13 mouse cellular contexts compared by ENCODE assay signal in genomic region chr3:96128128-96128527, GRCm38 (mm10). TPM values are rescaled to one million over a fixed set of nuclear protein-coding genes. Genes with fewer than 3 reads are reported as not detected.
DNase-seq lines count a peak whose midpoint lies in the region; ATAC-seq and TF ChIP-seq lines count a peak whose summit lies in the region.
"Had no signal": no experiment of that assay in that cellular context is flagged by ENCODE, and none has a peak within 500 bp of the region (broad histone marks: within the 10 kb centered on the region; RNA-seq: fewer than 3 reads in every experiment).

No protein-coding gene starts in this region.

- peak; percentile 31; the same call in 1 of the 2 replicates for ATAC-seq in lung, embryonic 14.5 days (ENCODE audit: insufficient read depth)
- no peak for ATAC-seq in heart, embryonic 16.5 days (replicated peaks; ENCODE audit: extremely low read depth, insufficient read depth, low FRiP score)
- ATAC-seq in stomach, postnatal 0 days (ENCODE audit: low FRiP score, low TSS enrichment) = peak; percentile 12; the same call in 1 of the 2 replicates
- ATAC-seq: forebrain, postnatal 0 days; hindbrain, postnatal 0 days had no signal

- TF ChIP-seq CTCF in lung, embryonic 14.5 days (IDR thresholded peaks at IDR 0.05; ENCODE audit: low read depth) = no peak
- no peak for TF ChIP-seq CTCF in lung, adult 2 months (IDR thresholded peaks at IDR 0.05; ENCODE audit: insufficient read depth, low read length)
- TF ChIP-seq CTCF in stomach, postnatal 0 days (IDR thresholded peaks at IDR 0.05; ENCODE audit: low read depth) = no peak

- no peak overlapping the region for H3K9ac ChIP-seq in lung, embryonic 14.5 days
- H3K9ac ChIP-seq in heart, embryonic 16.5 days (ENCODE audit: low read length) = no peak overlapping the region
- H3K9ac ChIP-seq in stomach, postnatal 0 days (ENCODE audit: low read length) = no peak overlapping the region
- H3K9ac ChIP-seq: forebrain, postnatal 0 days; stomach, embryonic 15.5 days had no signal

- no peak overlapping the region for H3K4me2 ChIP-seq in lung, embryonic 14.5 days
- no peak overlapping the region for H3K4me2 ChIP-seq in heart, embryonic 16.5 days (ENCODE audit: low read depth, low read length)
- no peak overlapping the region for H3K4me2 ChIP-seq in stomach, postnatal 0 days (replicated peaks; ENCODE audit: low read depth)
- H3K4me2 ChIP-seq: stomach, embryonic 15.5 days had no signal

- TF ChIP-seq POLR2A in lung, adult 2 months (IDR thresholded peaks at IDR 0.05; ENCODE audit: borderline replicate concordance, extremely low read depth, low read depth, low read length) = no peak

- no peaks in the 10 kb centered on the region for H3K36me3 ChIP-seq in lung, embryonic 14.5 days (ENCODE audit: insufficient read depth)
- H3K36me3 ChIP-seq in heart, embryonic 16.5 days (ENCODE audit: control insufficient read depth, insufficient read depth) = no peaks in the 10 kb centered on the region
- no peaks in the 10 kb centered on the region for H3K36me3 ChIP-seq in stomach, postnatal 0 days (ENCODE audit: control insufficient read depth, insufficient read depth, low read length)
- H3K36me3 ChIP-seq: stomach, embryonic 15.5 days had no signal

- H3K27ac ChIP-seq in lung, embryonic 14.5 days (ENCODE audit: low read depth) = no peak overlapping the region
- 0 out of 2 replicates have a peak overlapping the region, but pooled peaks have one; percentile 31 for H3K27ac ChIP-seq in heart, embryonic 16.5 days (ENCODE audit: low read length)
- H3K27ac ChIP-seq in stomach, postnatal 0 days (replicated peaks) = no peak overlapping the region
- H3K27ac ChIP-seq: hindbrain, postnatal 0 days; stomach, embryonic 15.5 days had no signal

- no peaks in the 10 kb centered on the region for H3K27me3 ChIP-seq in lung, embryonic 14.5 days (ENCODE audit: insufficient read depth, low read length)
- no peaks in the 10 kb centered on the region for H3K27me3 ChIP-seq in heart, embryonic 16.5 days (ENCODE audit: control insufficient read depth, insufficient read depth, low read length)
- no peaks in the 10 kb centered on the region for H3K27me3 ChIP-seq in stomach, postnatal 0 days (ENCODE audit: control insufficient read depth, insufficient read depth, low read length)
- H3K27me3 ChIP-seq: stomach, embryonic 15.5 days had no signal

- TF ChIP-seq EP300 in stomach, postnatal 0 days (optimal IDR thresholded peaks at IDR 0.05) = no peak

- no peak overlapping the region for H3K4me3 ChIP-seq in lung, embryonic 14.5 days (ENCODE audit: low read depth, low read length)
- H3K4me3 ChIP-seq in lung, adult 2 months (replicated peaks; ENCODE audit: extremely low read depth, low read depth, low read length) = no peak overlapping the region
- H3K4me3 ChIP-seq in heart, embryonic 16.5 days (ENCODE audit: low read length) = no peak overlapping the region
- H3K4me3 ChIP-seq in stomach, postnatal 0 days (ENCODE audit: low read depth, low read length) = no peak overlapping the region
- H3K4me3 ChIP-seq: stomach, embryonic 15.5 days had no signal

- H3K4me1 ChIP-seq in lung, embryonic 14.5 days (ENCODE audit: insufficient read depth) = no peaks in the 10 kb centered on the region
- H3K4me1 ChIP-seq in lung, adult 2 months (ENCODE audit: control insufficient read depth, insufficient read depth, low read length) = peaks cover 15% of the 10 kb centered on the region
- peaks cover 23% of the 10 kb centered on the region for H3K4me1 ChIP-seq in heart, embryonic 16.5 days (ENCODE audit: control insufficient read depth, insufficient read depth, low read length)
- no peaks in the 10 kb centered on the region for H3K4me1 ChIP-seq in stomach, postnatal 0 days (replicated peaks; ENCODE audit: control insufficient read depth, insufficient read depth)
- H3K4me1 ChIP-seq: stomach, embryonic 15.5 days had no signal

- peak; percentile 5 for DNase-seq in embryo, embryonic 10 days (ENCODE audit: low spot score)
- no peak for DNase-seq in embryo, embryonic 9.5 days (ENCODE audit: extremely low spot score)
- peak; percentile 11 for DNase-seq in lung, embryonic 14.5 days
- DNase-seq in lung, adult 2 months = no peak
- peak; percentile 13 for DNase-seq in stomach, postnatal 0 days (ENCODE audit: low spot score)
- DNase-seq in left cerebral cortex, adult 8-10 months (ENCODE audit: low spot score in 2 of 2) = no peak
- DNase-seq in liver = no peak
- DNase-seq: adrenal gland, postnatal 36 days; forebrain, postnatal 0 days had no signal

- no peaks in the 10 kb centered on the region for H3K9me3 ChIP-seq in lung, embryonic 14.5 days (ENCODE audit: low read depth, low read length)
- no peaks in the 10 kb centered on the region for H3K9me3 ChIP-seq in heart, embryonic 16.5 days (replicated peaks; ENCODE audit: control insufficient read depth, low read length)
- H3K9me3 ChIP-seq in stomach, postnatal 0 days (ENCODE audit: control insufficient read depth, low read length) = no peaks in the 10 kb centered on the region
- H3K9me3 ChIP-seq: stomach, embryonic 15.5 days had no signal

RNA-seq across cellular contexts. Expression of gene Otud7b, which starts 23.8 kb away (rescaled TPM):
- polyA plus RNA-seq in lung, embryonic 14.5 days (2014; fragmentation: Nextera tagmentation; extraction: Ambion mirVana) = 18.9 and 21.3 TPM in 2 replicates
- polyA plus RNA-seq in lung, adult 2 months (2012; rRNA removed) = 25.6 and 38.7 TPM in 2 replicates
- 18.6 and 21.4 TPM in 2 replicates for polyA plus RNA-seq in heart, embryonic 16.5 days (2015; fragmentation: Nextera tagmentation; extraction: Ambion mirVana)
- polyA plus RNA-seq in stomach, postnatal 0 days (2015; fragmentation: Nextera tagmentation; extraction: Ambion mirVana) = 12.3 and 14.5 TPM in 2 replicates
- total RNA-seq in left cerebral cortex, adult 8-10 months (2022) = 10 to 100 TPM; 33.4 to 40.7 (median 38.5) TPM

RNA-seq across cellular contexts. Expression of gene Mtmr11, which starts 33.7 kb away (rescaled TPM):
- 13.0 and 16.6 TPM in 2 replicates for polyA plus RNA-seq in lung, embryonic 14.5 days (2014; fragmentation: Nextera tagmentation; extraction: Ambion mirVana)
- 8.0 and 10.5 TPM in 2 replicates for polyA plus RNA-seq in lung, adult 2 months (2012; rRNA removed)
- polyA plus RNA-seq in heart, embryonic 16.5 days (2015; fragmentation: Nextera tagmentation; extraction: Ambion mirVana) = 8.7 and 9.4 TPM in 2 replicates
- polyA plus RNA-seq in stomach, postnatal 0 days (2015; fragmentation: Nextera tagmentation; extraction: Ambion mirVana) = 8.2 and 10.2 TPM in 2 replicates
- 1 to 10 TPM; 5.8 to 8.4 (median 6.9) TPM for total RNA-seq in left cerebral cortex, adult 8-10 months (2022)
- total RNA-seq: megakaryocyte-erythroid progenitor cell, adult 5-6 weeks had no signal

RNA-seq across cellular contexts. Expression of gene Sf3b4, which starts 44.0 kb away (rescaled TPM):
- polyA plus RNA-seq in lung, embryonic 14.5 days (2014; fragmentation: Nextera tagmentation; extraction: Ambion mirVana) = 196 and 210 TPM in 2 replicates
- 66.2 and 71.6 TPM in 2 replicates for polyA plus RNA-seq in lung, adult 2 months (2012; rRNA removed)
- 91.8 and 92.8 TPM in 2 replicates for polyA plus RNA-seq in heart, embryonic 16.5 days (2015; fragmentation: Nextera tagmentation; extraction: Ambion mirVana)
- 70.1 and 72.8 TPM in 2 replicates for polyA plus RNA-seq in stomach, postnatal 0 days (2015; fragmentation: Nextera tagmentation; extraction: Ambion mirVana)
- 10 to 100 TPM; 40.3 to 48.5 (median 43.0) TPM for total RNA-seq in left cerebral cortex, adult 8-10 months (2022)

RNA-seq across cellular contexts. Expression of gene Sv2a, which starts 52.8 kb away (rescaled TPM):
- polyA plus RNA-seq in lung, embryonic 14.5 days (2014; fragmentation: Nextera tagmentation; extraction: Ambion mirVana) = 3.6 and 5.8 TPM in 2 replicates
- polyA plus RNA-seq in lung, adult 2 months (2012; rRNA removed) = 1.5 and 1.6 TPM in 2 replicates
- polyA plus RNA-seq in heart, embryonic 16.5 days (2015; fragmentation: Nextera tagmentation; extraction: Ambion mirVana) = 11.6 and 13.9 TPM in 2 replicates
- 2.9 and 4.2 TPM in 2 replicates for polyA plus RNA-seq in stomach, postnatal 0 days (2015; fragmentation: Nextera tagmentation; extraction: Ambion mirVana)
- 100 to 1,000 TPM; 434 to 460 (median 443) TPM for total RNA-seq in left cerebral cortex, adult 8-10 months (2022)

Comparison
In these comparisons a context has a peak if more than half of its experiments do, and no peak if none do; other contexts are left out.
1. DNase-seq: peak in embryo, embryonic 10 days (single experiment), lung, embryonic 14.5 days (single experiment) and stomach, postnatal 0 days (single experiment); none in embryo, embryonic 9.5 days (single experiment), lung, adult 2 months (single experiment), left cerebral cortex, adult 8-10 months (0 of 2) and liver (single experiment).